Mouse (Mus musculus) erythroid progenitor cell, adult 5-6 weeks (primary cell): Measurements from ENCODE around the gene Rfx8. TPM values are rescaled to one million over a fixed set of nuclear protein-coding genes. Genes with fewer than 3 reads are reported as not detected.

Source experiments
- ATAC-seq: replicated peaks from 2 replicates; pipeline ENCODE4 v1.8.0; 2016; ENCODE audit warnings: moderate number of reproducible peaks, mild to moderate bottlenecking, moderate TSS enrichment, inconsistent platforms; ENCODE audit not compliant: poor library complexity, low FRiP score, severe bottlenecking
- total RNA-seq, 2 experiments: library from RNA; stranded (forward) in 1 of 2; stranded (reverse) in 1 of 2; fragments of 150-400 nt in 1 of 2; fragments of 186-747, 209-891 nt in 1 of 2; gene quantifications; 2 replicates each; pipeline versions ENCODE4 v1.2.3 to v1.2.4; 2015 to 2017; ENCODE audit warnings: low replicate concordance in 2 of 2

Rfx8 gene
- not detected in 2 replicates for total RNA-seq (2015; ENCODE audit: low replicate concordance)
- not detected in 2 replicates for total RNA-seq (2017; ENCODE audit: low replicate concordance)

DNA sequence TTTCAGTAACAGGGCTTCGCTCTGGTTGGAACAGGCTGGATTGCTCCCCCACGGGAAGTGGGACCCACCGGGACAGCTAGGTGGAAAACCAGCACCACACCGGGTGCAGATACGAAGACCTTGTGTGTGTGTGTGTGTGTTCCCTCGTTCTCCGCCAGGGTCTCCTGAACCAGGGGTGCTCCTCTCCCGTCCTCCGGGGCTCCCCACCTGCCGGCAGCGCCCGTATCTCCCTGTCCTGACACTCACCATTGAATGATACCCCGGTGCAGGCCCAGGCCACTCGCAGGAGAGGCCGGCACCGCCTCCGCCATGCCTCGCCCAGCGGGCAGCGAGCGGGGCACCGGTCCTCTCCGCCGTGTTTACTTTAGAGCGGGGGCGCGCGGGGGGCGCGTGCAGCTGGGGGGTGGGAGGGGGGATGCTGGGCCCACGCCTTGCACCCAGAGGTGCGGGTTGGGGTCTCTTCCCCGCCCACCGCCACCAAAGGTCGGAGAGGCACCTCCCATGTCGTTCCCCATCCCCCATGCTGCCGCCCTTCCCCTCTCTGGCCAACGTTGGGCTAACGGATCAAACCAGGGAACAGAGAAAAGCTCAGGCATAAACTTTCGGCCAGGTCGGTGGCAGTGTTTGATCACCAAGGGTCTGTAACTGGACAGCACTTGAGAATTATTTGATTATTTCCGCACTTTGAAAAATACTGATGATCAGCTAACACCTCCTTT lies at the start of gene Rfx8:
Gene Rfx8 (minus strand): TSS at position 366 of the 719 bp plus-strand sequence.
- no peak for ATAC-seq

- ATAC-seq = no peak
Observed at GRCm38 (mm10) chr1:39770436-39770835, 49.6 kb upstream of the Rfx8 start.

GRCm38 (mm10) chr1:39768017-39768416 lies 47.2 kb upstream of the Rfx8 start:
- ATAC-seq = no peak

GRCm38 (mm10) chr1:39765854-39766493 lies 45.2 kb upstream of the Rfx8 start:
- no peak for ATAC-seq

DNA sequence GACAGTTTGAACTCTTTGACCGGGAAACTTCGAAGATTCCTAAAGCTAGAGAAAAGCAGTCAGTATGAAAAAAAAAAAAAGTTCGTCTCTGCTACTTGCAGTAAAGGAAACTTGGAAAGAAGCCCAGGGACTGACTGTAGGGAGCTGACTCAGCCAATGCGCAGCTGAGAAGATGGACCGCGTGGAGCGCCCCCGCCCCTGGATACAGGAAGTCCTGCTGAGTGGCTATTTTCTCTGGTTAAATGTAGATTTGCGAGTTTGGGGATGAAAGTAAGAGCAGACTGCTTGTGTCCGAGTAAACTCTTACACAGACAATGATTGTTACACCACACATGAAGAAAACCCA lies 41.2 kb upstream of the Rfx8 start:
- no peak for ATAC-seq

DNA sequence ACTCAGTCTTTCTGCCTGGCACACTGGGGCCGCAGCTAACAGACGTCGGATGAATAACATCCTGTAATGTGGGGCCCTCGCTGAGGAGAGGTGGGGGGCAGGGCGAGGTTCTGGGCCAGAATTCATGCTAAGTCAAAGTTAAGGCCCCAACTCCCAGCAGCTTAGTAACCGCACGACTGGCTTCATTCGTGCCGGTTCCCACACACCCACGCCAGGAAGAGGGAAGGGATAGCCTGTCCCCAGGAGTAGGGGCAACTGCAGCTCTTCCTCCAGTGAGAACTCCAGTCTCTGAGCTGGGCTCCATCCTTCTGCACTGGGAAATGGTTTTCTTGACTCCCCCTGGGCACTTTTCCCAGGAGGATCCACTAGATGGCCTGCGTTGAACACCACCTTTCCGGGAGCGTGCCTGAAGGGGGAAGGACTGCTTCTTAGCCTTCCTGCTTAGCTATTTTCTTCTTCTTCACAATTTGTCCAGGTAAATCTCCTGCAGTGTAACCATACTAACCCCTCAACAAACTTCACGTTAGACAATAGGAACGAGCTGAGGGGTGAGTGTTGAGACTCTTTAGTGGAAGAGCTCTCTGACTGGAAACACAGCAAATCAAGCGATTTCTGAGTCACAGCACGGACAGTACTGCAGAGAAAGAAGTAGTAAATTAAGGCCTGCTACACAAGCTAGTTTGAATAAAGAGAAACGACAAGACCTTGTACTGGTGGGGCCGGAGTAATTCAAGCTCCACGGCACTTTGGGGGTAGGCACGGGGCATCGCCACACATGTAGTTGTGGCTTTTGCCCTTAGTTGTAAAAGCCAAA lies 40.6 kb upstream of the Rfx8 start:
- no peak for ATAC-seq

DNA sequence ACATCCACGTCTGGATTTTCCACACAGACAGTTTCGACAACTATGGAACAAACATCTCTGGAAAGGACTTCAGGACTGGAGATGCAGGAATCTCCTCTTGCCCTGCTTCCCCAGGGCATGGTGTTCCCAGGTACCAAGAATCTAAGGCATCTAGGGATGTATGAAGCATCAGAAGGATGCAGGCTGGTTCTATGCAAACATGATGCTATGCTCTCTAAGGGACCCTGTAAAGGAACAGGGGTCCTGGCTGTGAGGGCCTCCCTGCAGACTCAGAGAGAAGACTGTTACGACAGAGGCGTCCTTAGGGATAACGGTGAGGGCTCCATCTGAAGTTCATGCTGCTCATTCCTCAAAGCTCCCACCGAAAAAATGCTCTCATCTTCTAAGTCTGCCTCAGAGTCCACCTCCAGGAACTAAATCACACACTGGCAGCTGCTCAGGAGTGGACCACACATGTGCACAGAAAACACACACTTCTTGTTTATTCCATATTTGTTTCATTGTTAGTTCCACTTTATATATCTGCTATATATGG lies 39.5 kb upstream of the Rfx8 start:
- no peak for ATAC-seq

DNA sequence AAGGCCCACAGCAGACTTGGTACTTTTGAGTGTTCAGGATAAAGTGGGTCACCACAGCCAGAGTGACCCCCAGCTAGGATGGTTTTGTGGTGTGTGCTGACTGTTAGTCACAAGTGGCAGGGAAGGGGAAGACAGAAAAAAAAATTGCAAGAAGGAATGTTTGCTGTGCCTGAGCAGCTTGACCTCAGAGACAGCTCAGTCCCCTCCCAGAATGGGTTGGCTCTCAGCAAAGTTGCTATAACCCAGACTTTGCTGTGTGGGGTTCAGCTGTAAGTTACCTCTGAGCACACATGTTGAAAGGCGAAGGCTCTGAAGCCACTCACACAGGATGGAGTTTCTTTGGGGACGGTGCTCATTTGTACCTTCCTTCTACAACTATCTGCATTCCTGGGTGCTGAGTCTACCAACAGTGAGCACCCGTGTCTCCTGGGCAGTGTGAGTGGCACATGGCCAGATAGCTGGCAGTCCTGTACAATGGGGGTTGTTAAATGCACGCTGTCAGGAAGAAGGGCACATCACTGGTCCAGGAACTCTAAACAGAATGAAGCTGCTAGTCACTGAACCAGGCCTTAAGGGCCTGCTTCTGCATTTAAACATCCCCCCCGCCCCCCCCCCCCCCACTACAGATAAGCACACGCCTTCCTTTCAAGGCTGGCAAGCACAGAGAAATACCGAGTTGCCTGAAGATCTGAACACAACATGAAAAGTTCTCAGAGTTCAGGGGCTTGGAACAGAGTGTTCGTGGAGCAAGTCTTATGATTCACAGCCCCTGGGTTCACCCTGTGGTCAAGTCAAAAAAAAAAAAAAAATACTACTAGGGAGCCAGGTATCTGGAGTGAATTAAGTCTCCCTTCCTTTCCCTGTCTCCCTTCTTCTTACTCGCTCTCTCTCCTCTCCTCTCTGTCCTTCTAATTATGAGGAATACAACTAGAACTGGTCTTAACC lies 38.7 kb upstream of the Rfx8 start:
- ATAC-seq = no peak

DNA sequence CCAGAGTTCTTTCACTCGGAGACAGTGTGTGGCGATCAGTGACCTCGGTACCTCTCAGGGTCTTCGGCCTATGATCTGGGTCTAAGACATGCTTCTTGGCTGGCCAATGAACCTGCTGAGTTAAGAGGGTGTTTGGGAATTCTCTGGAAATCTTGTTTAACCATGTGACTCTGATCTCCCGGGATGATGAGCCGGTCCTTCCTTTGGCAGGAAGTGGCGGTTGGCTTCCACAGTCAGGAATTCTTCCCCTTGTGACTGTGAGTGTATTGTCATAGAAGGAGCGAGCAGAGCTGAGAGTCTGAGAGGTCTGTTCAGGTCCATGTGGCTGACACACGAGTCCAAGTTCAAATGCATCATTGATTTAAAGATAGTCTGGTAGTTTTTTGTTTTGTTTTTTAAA lies 37.4 kb upstream of the Rfx8 start:
- no peak for ATAC-seq

GRCm38 (mm10) chr1:39756952-39757351 lies 36.2 kb upstream of the Rfx8 start:
- no peak for ATAC-seq

GRCm38 (mm10) chr1:39754224-39754957 lies 33.6 kb upstream of the Rfx8 start:
- no peak for ATAC-seq

DNA sequence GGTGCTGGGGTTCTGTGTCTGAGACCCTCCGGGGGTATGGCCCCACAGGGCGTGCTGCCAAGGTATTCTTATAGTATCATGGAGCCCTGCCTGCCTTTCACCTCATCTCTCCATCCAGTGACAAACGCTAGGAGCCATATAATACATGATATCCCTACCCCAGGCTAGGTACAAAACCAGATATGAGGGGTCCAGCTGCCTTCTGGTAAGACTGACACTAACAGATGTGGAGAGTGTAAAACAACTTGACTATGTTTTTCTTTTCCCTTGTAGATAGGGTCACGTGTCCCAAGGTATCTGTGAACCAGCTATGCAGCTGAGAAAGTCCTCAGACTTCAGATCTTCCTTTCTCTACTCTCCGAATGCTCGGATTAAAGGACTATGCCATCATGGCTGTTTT lies 30.7 kb upstream of the Rfx8 start:
- ATAC-seq = no peak

DNA sequence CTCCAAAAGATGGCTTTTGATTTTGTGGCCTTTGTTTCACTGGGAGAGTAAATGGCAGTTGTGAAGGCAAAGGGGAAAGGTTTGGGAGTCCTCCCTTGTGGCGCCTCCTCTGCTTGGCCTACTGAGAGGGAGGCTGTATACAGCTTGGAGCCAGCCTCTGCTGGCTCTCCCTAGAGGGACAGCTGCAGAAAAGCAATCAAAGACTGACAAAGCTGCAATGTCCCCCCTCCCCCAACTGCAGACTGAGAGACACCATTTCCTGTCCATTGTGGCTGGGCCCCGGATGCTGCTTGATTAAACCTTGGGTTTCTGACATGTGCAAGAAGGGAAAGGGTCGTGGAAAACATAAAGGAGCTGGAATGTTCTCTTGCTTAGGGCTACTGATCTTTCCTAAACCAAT lies 28.9 kb upstream of the Rfx8 start:
- ATAC-seq = no peak

DNA sequence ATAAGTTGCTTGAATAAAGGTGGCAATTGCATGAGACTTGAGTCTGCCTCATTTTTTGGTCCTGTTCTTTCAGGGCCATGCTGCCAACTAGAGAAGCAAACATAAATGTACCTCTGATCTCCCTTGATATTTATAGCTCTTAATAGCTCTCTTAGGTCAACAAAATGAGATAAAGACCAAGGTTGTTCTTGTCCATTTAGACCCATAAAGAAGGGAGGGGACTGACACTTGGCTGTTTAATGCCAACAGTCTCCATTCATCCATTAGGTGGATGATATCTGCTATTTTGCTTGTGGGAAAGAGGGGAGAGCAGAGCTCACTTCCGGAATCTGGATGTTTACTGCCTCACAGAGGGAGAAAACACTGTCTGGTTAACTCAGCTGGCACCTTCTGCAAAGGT lies 28.4 kb upstream of the Rfx8 start:
- no peak for ATAC-seq

- no peak for ATAC-seq
Observed at GRCm38 (mm10) chr1:39748666-39749065, 27.9 kb upstream of the Rfx8 start.

GRCm38 (mm10) chr1:39746464-39746863 lies 25.7 kb upstream of the Rfx8 start:
- ATAC-seq = no peak

DNA sequence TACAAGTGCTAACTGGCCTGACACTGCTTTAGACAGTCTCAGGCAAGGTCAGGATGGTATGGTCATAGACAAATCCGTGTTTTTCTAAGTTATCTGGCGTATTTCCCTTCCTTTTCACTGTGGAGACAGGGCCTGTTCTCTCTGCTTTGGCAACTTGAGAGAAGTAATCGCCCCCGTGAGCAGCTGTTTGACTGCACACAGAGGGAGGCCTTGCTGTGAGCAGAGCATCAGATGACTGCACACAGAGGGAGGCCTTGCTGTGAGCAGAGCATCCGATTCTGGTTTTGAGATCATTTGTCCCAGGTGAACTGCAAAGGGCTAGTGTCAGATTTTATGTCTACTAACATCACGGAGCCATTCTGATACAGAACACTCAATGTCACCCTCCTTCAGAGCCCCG lies 20.2 kb upstream of the Rfx8 start:
- no peak for ATAC-seq

- ATAC-seq = no peak
Observed at GRCm38 (mm10) chr1:39740002-39740401, 19.2 kb upstream of the Rfx8 start.
